Mouse (Mus musculus): ENCODE measurements around the gene Xrcc6.

DNA sequence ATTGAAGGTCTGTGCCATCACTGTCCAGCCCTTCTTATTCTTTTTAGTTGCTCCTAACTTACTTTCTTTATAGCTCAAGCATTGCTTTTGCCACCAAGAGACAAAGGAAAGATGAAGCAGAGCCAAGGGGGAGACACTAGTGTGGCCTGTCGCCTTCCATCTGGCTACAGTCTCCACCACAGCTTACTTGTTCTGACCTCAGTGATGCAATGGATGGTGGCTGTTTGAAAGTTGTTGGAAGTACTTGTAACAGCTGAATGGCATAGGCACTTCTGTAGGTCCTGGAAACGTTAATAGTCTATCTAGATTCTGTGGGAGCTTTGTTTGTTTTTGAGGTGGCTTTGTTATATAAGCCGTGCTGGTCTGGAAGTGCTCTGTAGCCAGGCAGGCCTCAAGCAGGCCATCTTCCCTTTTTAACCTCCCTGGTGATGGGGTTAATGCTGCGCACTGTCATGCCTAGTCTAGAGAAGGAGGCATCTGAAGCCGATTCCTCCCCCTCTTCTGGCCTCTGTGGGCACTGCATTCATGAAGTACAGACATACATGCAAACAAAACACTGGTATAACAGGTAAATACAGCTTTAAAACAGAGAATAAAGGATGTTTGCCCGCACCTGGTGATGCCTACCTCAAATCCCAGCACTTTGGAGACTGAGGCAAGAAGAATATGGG is 36.5 kb downstream of the Xrcc6 start:
- 0 out of 2 replicates have a peak, but pooled peaks have one; percentile 21 for TF ChIP-seq CTCF (IDR thresholded peaks at IDR 0.05)
- TF ChIP-seq EP300 (IDR thresholded peaks at IDR 0.05): no peak

Measured in lung, postnatal 0 days (tissue).